Mouse (Mus musculus): Measurements from ENCODE around the gene Olfr310.

The Olfr310 gene

DNA sequence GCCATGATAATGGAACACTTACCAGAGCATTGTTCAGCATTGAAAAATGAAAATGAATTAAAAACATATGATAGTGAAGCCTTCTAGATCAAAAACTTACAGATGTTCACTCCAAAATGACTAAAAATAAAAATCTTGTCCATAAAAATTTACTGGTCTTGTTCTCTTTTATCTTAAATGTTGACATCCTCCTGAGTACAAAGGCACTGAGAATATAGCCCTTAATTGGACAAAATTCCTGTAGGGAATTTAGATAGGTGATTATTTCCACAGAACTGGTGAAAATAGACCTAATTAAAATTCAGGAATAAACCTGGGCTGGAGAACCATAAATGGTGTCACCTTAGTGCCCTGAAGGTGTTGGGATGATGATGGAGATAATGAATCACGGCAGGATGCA, at the start of gene Olfr310:
Gene Olfr310 (minus strand): TSS at position 101 of the 400 bp plus-strand sequence.
- no peak for DNase-seq (ENCODE audit: low read depth, low spot score)

DNA sequence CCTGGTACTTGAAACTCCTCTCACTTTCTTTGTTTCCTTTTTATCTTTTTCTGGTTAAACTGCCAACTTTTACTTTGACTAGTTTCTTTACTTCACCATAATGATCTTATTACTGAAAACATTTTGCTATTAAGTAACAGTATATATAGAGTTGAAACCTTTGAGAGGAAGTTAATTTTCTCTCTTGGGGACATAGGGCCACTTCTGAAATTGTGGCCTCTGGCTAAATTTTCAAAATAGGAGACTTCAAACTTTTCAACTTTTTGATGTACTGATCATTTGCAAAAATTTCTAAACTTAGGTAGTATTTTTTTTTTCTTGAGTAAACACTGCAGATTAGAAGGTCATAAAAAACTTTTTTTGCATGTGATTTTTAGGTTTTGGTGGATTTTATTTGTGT, 48.6 kb upstream of the Olfr310 start, which contains the start of gene Olfr308:
Gene Olfr308 (minus strand): TSS at position 101 of the 400 bp plus-strand sequence.
- no peak for DNase-seq (ENCODE audit: low read depth, low spot score)

GRCm38 (mm10) chr7:86321323-86321722, 44.4 kb upstream of the Olfr310 start:
- no peak for DNase-seq (ENCODE audit: low read depth, low spot score)

DNA sequence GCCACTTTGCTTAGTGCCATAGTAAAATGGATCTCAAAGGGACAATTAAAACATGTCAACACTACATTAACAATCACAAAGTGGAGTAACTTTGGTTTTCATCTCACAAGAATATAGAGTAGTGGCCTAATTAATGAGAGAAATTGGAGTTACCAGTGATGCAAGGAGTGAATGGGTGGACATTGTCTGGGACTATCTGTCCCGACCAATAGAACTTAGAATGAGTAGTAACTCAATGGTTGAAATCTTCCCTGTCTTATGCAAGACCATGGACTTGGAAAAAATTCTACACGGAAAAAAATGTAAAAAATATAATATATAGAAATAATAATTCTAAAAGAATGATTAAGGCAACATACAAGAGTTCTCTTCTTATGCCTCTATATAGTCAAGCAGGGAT, 36.6 kb upstream of the Olfr310 start, which contains the start of gene Olfr309:
Gene Olfr309 (minus strand): TSS at position 101 of the 400 bp plus-strand sequence.
- no peak for DNase-seq (ENCODE audit: low read depth, low spot score)

DNA sequence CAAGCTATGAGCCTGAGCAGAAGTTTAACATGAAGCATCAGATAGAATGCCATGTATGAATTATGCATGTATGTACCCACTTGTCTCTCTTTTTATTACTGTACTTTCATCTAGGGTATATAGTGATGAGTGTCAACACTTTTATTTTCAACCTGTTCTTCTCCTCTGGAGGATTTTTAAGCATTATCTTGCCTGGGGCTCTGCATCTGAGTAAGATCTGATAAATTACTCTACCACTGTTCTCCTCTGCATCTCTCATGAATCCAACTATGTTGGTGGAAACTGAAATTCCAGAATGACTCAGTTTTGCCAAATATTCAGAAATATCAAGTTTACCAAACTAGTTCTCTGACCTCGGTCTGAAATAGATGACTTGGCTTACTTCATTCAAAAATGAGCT, 30.8 kb downstream of the Olfr310 start, which contains the start of gene Vmn2r76:
Gene Vmn2r76 (minus strand): TSS at position 101 of the 400 bp plus-strand sequence.
- DNase-seq (ENCODE audit: low read depth, low spot score), result no peak

Measured in ES-CJ7 (cell line).